10 mouse cellular contexts compared by ENCODE assay signal in the genomic region with DNA sequence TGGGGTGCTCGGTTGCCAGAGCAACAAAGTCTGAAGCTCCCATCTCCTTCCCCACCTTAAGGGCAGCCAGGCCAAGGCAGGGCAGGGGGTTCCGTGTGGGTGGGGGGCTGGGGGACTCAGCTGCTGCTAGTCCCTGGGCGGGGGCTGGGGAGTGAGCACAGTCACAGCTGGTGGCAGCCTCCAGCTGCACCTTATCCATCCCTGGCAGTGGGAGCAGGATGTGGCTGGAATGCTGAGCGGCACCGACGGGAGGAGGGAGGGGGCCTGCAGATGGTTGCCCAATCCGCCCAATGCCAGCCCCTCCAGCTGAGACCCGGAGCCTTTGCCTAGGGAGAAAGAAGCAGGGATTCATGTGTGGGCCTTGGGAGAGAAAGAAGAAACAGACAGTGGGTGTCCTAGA. TPM values are rescaled to one million over a fixed set of nuclear protein-coding genes. Genes with fewer than 3 reads are reported as not detected.
DNase-seq lines count a peak whose midpoint lies in the region; ATAC-seq and TF ChIP-seq lines count a peak whose summit lies in the region.
"Had no signal": no experiment of that assay in that cellular context is flagged by ENCODE, and none has a peak within 500 bp of the region (broad histone marks: within the 10 kb centered on the region; RNA-seq: fewer than 3 reads in every experiment).

No protein-coding gene starts in this region.

- no peak for TF ChIP-seq CTCF in lung, embryonic 14.5 days (IDR thresholded peaks at IDR 0.05; ENCODE audit: low read depth)
- TF ChIP-seq CTCF in lung, postnatal 0 days (IDR thresholded peaks at IDR 0.05): no peak

- no peak for TF ChIP-seq EP300 in lung, postnatal 0 days (IDR thresholded peaks at IDR 0.05)

- no peaks in the 10 kb centered on the region for H3K9me3 ChIP-seq in lung, embryonic 14.5 days (ENCODE audit: low read depth, low read length)
- H3K9me3 ChIP-seq in lung, postnatal 0 days (ENCODE audit: low read length): no peaks in the 10 kb centered on the region
- H3K9me3 ChIP-seq in embryonic facial prominence, embryonic 11.5 days (replicated peaks; ENCODE audit: control insufficient read depth, low read length): no peaks in the 10 kb centered on the region
- H3K9me3 ChIP-seq in hindbrain, embryonic 12.5 days (replicated peaks): no peaks in the 10 kb centered on the region
- no peaks in the 10 kb centered on the region for H3K9me3 ChIP-seq in neural tube, embryonic 13.5 days

- peak; percentile 47; the same call in 1 of the 2 replicates for ATAC-seq in lung, embryonic 14.5 days (ENCODE audit: insufficient read depth)
- ATAC-seq in lung, postnatal 0 days: no peak
- ATAC-seq in embryonic facial prominence, embryonic 11.5 days (replicated peaks; ENCODE audit: insufficient number of reproducible peaks, low FRiP score, low TSS enrichment, low read depth): no peak
- ATAC-seq in hindbrain, embryonic 12.5 days (ENCODE audit: low FRiP score): peak; percentile 74
- peak; percentile 72 for ATAC-seq in neural tube, embryonic 13.5 days (ENCODE audit: low read depth)

- no peak overlapping the region for H3K4me3 ChIP-seq in lung, embryonic 14.5 days (ENCODE audit: low read depth, low read length)
- no peak overlapping the region for H3K4me3 ChIP-seq in lung, postnatal 0 days (ENCODE audit: low read depth, low read length)
- H3K4me3 ChIP-seq in embryonic facial prominence, embryonic 11.5 days (ENCODE audit: low read depth, low read length): no peak overlapping the region
- H3K4me3 ChIP-seq in hindbrain, embryonic 12.5 days: 0 out of 2 replicates have a peak overlapping the region, but pooled peaks have one; percentile 10
- peak overlapping the region; percentile 23 for H3K4me3 ChIP-seq in neural tube, embryonic 13.5 days

- no peaks in the 10 kb centered on the region for H3K36me3 ChIP-seq in lung, embryonic 14.5 days (ENCODE audit: insufficient read depth)
- H3K36me3 ChIP-seq in lung, postnatal 0 days (ENCODE audit: insufficient read depth, low read length): no peaks in the 10 kb centered on the region
- H3K36me3 ChIP-seq in embryonic facial prominence, embryonic 11.5 days (replicated peaks; ENCODE audit: control insufficient read depth, insufficient read depth, low read depth, low read length): no peaks in the 10 kb centered on the region
- peaks cover 5% of the 10 kb centered on the region; the same call in 1 of the 2 replicates for H3K36me3 ChIP-seq in hindbrain, embryonic 12.5 days
- H3K36me3 ChIP-seq in neural tube, embryonic 13.5 days: peaks cover 30% of the 10 kb centered on the region

- H3K4me1 ChIP-seq in lung, embryonic 14.5 days (ENCODE audit: insufficient read depth): no peaks in the 10 kb centered on the region
- H3K4me1 ChIP-seq in lung, postnatal 0 days (ENCODE audit: insufficient read depth, low read depth, low read length): no peaks in the 10 kb centered on the region
- H3K4me1 ChIP-seq in embryonic facial prominence, embryonic 11.5 days (ENCODE audit: control insufficient read depth, insufficient read depth, low read length): no peaks in the 10 kb centered on the region; the same call in 1 of the 2 replicates
- peaks cover 46% of the 10 kb centered on the region for H3K4me1 ChIP-seq in hindbrain, embryonic 12.5 days
- peaks cover 74% of the 10 kb centered on the region for H3K4me1 ChIP-seq in neural tube, embryonic 13.5 days (replicated peaks)

- 30% methylated on average over 8 of the region's 8 CpGs for WGBS in lung, embryonic 14.5 days
- 53% methylated on average over 5 of the region's 8 CpGs for WGBS in lung, postnatal 0 days
- 27% methylated on average over 8 of the region's 8 CpGs for WGBS in embryonic facial prominence, embryonic 11.5 days
- 15% methylated on average over 8 of the region's 8 CpGs for WGBS in hindbrain, embryonic 12.5 days
- 18% methylated on average over 8 of the region's 8 CpGs for WGBS in neural tube, embryonic 13.5 days

- no peak for DNase-seq in lung, embryonic 14.5 days
- DNase-seq in lung, postnatal 0 days (ENCODE audit: low spot score): no peak
- no peak for DNase-seq in embryonic facial prominence, embryonic 11.5 days (ENCODE audit: low spot score)
- DNase-seq in heart, adult 9 months (ENCODE audit: low spot score in 2 of 2): no peak
- DNase-seq in adrenal gland, postnatal 14 days: no peak
- no peak for DNase-seq in embryo, embryonic 10.5 days (ENCODE audit: low spot score)
- DNase-seq: heart, postnatal 14 days had no signal

- no peak overlapping the region for H3K4me2 ChIP-seq in lung, embryonic 14.5 days
- no peak overlapping the region for H3K4me2 ChIP-seq in lung, postnatal 0 days (replicated peaks; ENCODE audit: low read depth, low read length)
- H3K4me2 ChIP-seq in embryonic facial prominence, embryonic 11.5 days (ENCODE audit: low read depth, low read length): no peak overlapping the region
- H3K4me2 ChIP-seq in hindbrain, embryonic 12.5 days (replicated peaks): peak overlapping the region; percentile 29
- H3K4me2 ChIP-seq in neural tube, embryonic 13.5 days: peak overlapping the region; percentile 77

- H3K27ac ChIP-seq in lung, embryonic 14.5 days (ENCODE audit: low read depth): no peak overlapping the region
- no peak overlapping the region for H3K27ac ChIP-seq in lung, postnatal 0 days (ENCODE audit: low read length)
- no peak overlapping the region for H3K27ac ChIP-seq in embryonic facial prominence, embryonic 11.5 days (replicated peaks; ENCODE audit: low read depth, low read length)
- H3K27ac ChIP-seq in hindbrain, embryonic 12.5 days: peak overlapping the region; percentile 82
- peak overlapping the region; percentile 88 for H3K27ac ChIP-seq in neural tube, embryonic 13.5 days (replicated peaks)

- no peak overlapping the region for H3K9ac ChIP-seq in lung, embryonic 14.5 days
- no peak overlapping the region for H3K9ac ChIP-seq in lung, postnatal 0 days (replicated peaks; ENCODE audit: low read depth)
- H3K9ac ChIP-seq in embryonic facial prominence, embryonic 11.5 days (replicated peaks; ENCODE audit: low read length): 0 out of 2 replicates have a peak overlapping the region, but pooled peaks have one; percentile 9
- H3K9ac ChIP-seq in hindbrain, embryonic 12.5 days: peak overlapping the region; percentile 45; the same call in 1 of the 2 replicates
- H3K9ac ChIP-seq in neural tube, embryonic 13.5 days: peak overlapping the region; percentile 61

- peaks cover 18% of the 10 kb centered on the region for H3K27me3 ChIP-seq in lung, embryonic 14.5 days (ENCODE audit: insufficient read depth, low read length)
- H3K27me3 ChIP-seq in lung, postnatal 0 days (replicated peaks; ENCODE audit: insufficient read depth, low read length): peaks cover 9% of the 10 kb centered on the region; the same call in 1 of the 2 replicates
- peaks cover under 1% of the 10 kb centered on the region for H3K27me3 ChIP-seq in embryonic facial prominence, embryonic 11.5 days (ENCODE audit: control insufficient read depth, insufficient read depth, low read length)
- peaks cover 4% of the 10 kb centered on the region; the same call in 1 of the 2 replicates for H3K27me3 ChIP-seq in hindbrain, embryonic 12.5 days
- H3K27me3 ChIP-seq in neural tube, embryonic 13.5 days: peaks cover 3% of the 10 kb centered on the region; the same call in 1 of the 2 replicates

RNA-seq across cellular contexts. Expression of a gene that starts 6.9 kb away (rescaled TPM):
- 0.54 and 0.83 TPM in 2 replicates for polyA plus RNA-seq in lung, embryonic 14.5 days (2014; fragmentation: Nextera tagmentation; extraction: Ambion mirVana)
- polyA plus RNA-seq in lung, postnatal 0 days (2015; fragmentation: Nextera tagmentation; extraction: Ambion mirVana): 1.3 TPM in 2 replicates
- 2.6 and 4.1 TPM in 2 replicates for polyA plus RNA-seq in embryonic facial prominence, embryonic 11.5 days (2014; fragmentation: Nextera tagmentation; extraction: Ambion mirVana)
- polyA plus RNA-seq in hindbrain, embryonic 12.5 days (2016; fragmentation: Nextera tagmentation; extraction: Ambion mirVana): 48.6 and 61.6 TPM in 2 replicates
- 76.0 and 77.8 TPM in 2 replicates for polyA plus RNA-seq in neural tube, embryonic 13.5 days (2015; fragmentation: Nextera tagmentation; extraction: Ambion mirVana)
- 0.70 and 0.75 TPM in 2 replicates for total RNA-seq in adrenal gland, postnatal 14 days (2021)
- total RNA-seq: liver, adult 2 months had no signal

RNA-seq across cellular contexts. Expression of a gene that starts 24.8 kb away (rescaled TPM):
- 52.5 and 63.5 TPM in 2 replicates for polyA plus RNA-seq in lung, embryonic 14.5 days (2014; fragmentation: Nextera tagmentation; extraction: Ambion mirVana)
- polyA plus RNA-seq in lung, postnatal 0 days (2015; fragmentation: Nextera tagmentation; extraction: Ambion mirVana): 19.7 and 20.4 TPM in 2 replicates
- polyA plus RNA-seq in embryonic facial prominence, embryonic 11.5 days (2014; fragmentation: Nextera tagmentation; extraction: Ambion mirVana): 66.8 and 81.1 TPM in 2 replicates
- 123 and 141 TPM in 2 replicates for polyA plus RNA-seq in hindbrain, embryonic 12.5 days (2016; fragmentation: Nextera tagmentation; extraction: Ambion mirVana)
- 117 and 134 TPM in 2 replicates for polyA plus RNA-seq in neural tube, embryonic 13.5 days (2015; fragmentation: Nextera tagmentation; extraction: Ambion mirVana)
- total RNA-seq in adrenal gland, postnatal 14 days (2021): 40.0 and 57.6 TPM in 2 replicates

RNA-seq across cellular contexts. Expression of a gene that starts 25.6 kb away (rescaled TPM):
- polyA plus RNA-seq in lung, embryonic 14.5 days (2014; fragmentation: Nextera tagmentation; extraction: Ambion mirVana): 153 and 157 TPM in 2 replicates
- polyA plus RNA-seq in lung, postnatal 0 days (2015; fragmentation: Nextera tagmentation; extraction: Ambion mirVana): 7.5 and 10.9 TPM in 2 replicates
- polyA plus RNA-seq in embryonic facial prominence, embryonic 11.5 days (2014; fragmentation: Nextera tagmentation; extraction: Ambion mirVana): 147 and 152 TPM in 2 replicates
- polyA plus RNA-seq in hindbrain, embryonic 12.5 days (2016; fragmentation: Nextera tagmentation; extraction: Ambion mirVana): 177 and 185 TPM in 2 replicates
- polyA plus RNA-seq in neural tube, embryonic 13.5 days (2015; fragmentation: Nextera tagmentation; extraction: Ambion mirVana): 130 and 133 TPM in 2 replicates
- total RNA-seq in adrenal gland, postnatal 14 days (2021): 25.3 and 28.5 TPM in 2 replicates

RNA-seq across cellular contexts. Expression of a gene that starts 28.2 kb away (rescaled TPM):
- not detected in 2 replicates for polyA plus RNA-seq in lung, embryonic 14.5 days (2014; fragmentation: Nextera tagmentation; extraction: Ambion mirVana)
- 3.2 TPM in 1 of 2 replicates, not detected in the other for polyA plus RNA-seq in lung, postnatal 0 days (2015; fragmentation: Nextera tagmentation; extraction: Ambion mirVana)
- polyA plus RNA-seq in embryonic facial prominence, embryonic 11.5 days (2014; fragmentation: Nextera tagmentation; extraction: Ambion mirVana): not detected in 2 replicates
- polyA plus RNA-seq in hindbrain, embryonic 12.5 days (2016; fragmentation: Nextera tagmentation; extraction: Ambion mirVana): not detected in 2 replicates
- not detected in 2 replicates for polyA plus RNA-seq in neural tube, embryonic 13.5 days (2015; fragmentation: Nextera tagmentation; extraction: Ambion mirVana)
- total RNA-seq in adrenal gland, postnatal 14 days (2021): 17.6 and 18.1 TPM in 2 replicates
- total RNA-seq: liver, adult 2 months had no signal

RNA-seq across cellular contexts. Expression of a gene that starts 40.2 kb away (rescaled TPM):
- 0.31 and 0.58 TPM in 2 replicates for polyA plus RNA-seq in lung, embryonic 14.5 days (2014; fragmentation: Nextera tagmentation; extraction: Ambion mirVana)
- polyA plus RNA-seq in lung, postnatal 0 days (2015; fragmentation: Nextera tagmentation; extraction: Ambion mirVana): 10.0 and 13.2 TPM in 2 replicates
- 0.10 and 0.18 TPM in 2 replicates for polyA plus RNA-seq in embryonic facial prominence, embryonic 11.5 days (2014; fragmentation: Nextera tagmentation; extraction: Ambion mirVana)
- polyA plus RNA-seq in hindbrain, embryonic 12.5 days (2016; fragmentation: Nextera tagmentation; extraction: Ambion mirVana): 0.69 and 0.92 TPM in 2 replicates
- polyA plus RNA-seq in neural tube, embryonic 13.5 days (2015; fragmentation: Nextera tagmentation; extraction: Ambion mirVana): 1.6 and 1.8 TPM in 2 replicates
- total RNA-seq in adrenal gland, postnatal 14 days (2021): 1,539 and 1,562 TPM in 2 replicates

Comparison
In these comparisons a context has a peak if more than half of its experiments do, and no peak if none do; other contexts are left out.
1. ATAC-seq: peak in lung, embryonic 14.5 days (single experiment), hindbrain, embryonic 12.5 days (single experiment) and neural tube, embryonic 13.5 days (single experiment); none in lung, postnatal 0 days (single experiment) and embryonic facial prominence, embryonic 11.5 days (single experiment).
2. RNA of a gene that starts 25.6 kb away (polyA plus RNA-seq): 177 to 185 TPM in hindbrain, embryonic 12.5 days, 153 to 157 TPM in lung, embryonic 14.5 days, 147 to 152 TPM in embryonic facial prominence, embryonic 11.5 days and 130 to 133 TPM in neural tube, embryonic 13.5 days; 7.5 to 10.9 TPM in lung, postnatal 0 days; every median in the first group is over 10 times any median in the second.
3. H3K27ac ChIP-seq: peak in hindbrain, embryonic 12.5 days (single experiment) and neural tube, embryonic 13.5 days (single experiment); none in lung, embryonic 14.5 days (single experiment), lung, postnatal 0 days (single experiment) and embryonic facial prominence, embryonic 11.5 days (single experiment).
4. H3K4me2 ChIP-seq: peak in hindbrain, embryonic 12.5 days (single experiment) and neural tube, embryonic 13.5 days (single experiment); none in lung, embryonic 14.5 days (single experiment), lung, postnatal 0 days (single experiment) and embryonic facial prominence, embryonic 11.5 days (single experiment).
5. H3K4me3 ChIP-seq: peak in hindbrain, embryonic 12.5 days (single experiment) and neural tube, embryonic 13.5 days (single experiment); none in lung, embryonic 14.5 days (single experiment), lung, postnatal 0 days (single experiment) and embryonic facial prominence, embryonic 11.5 days (single experiment).
6. H3K9ac ChIP-seq: peak in embryonic facial prominence, embryonic 11.5 days (single experiment), hindbrain, embryonic 12.5 days (single experiment) and neural tube, embryonic 13.5 days (single experiment); none in lung, embryonic 14.5 days (single experiment) and lung, postnatal 0 days (single experiment).